Mouse (Mus musculus) stomach, embryonic 14.5 days (tissue): ENCODE results near the gene Odf2l. TPM values are rescaled to one million over a fixed set of nuclear protein-coding genes. Genes with fewer than 3 reads are reported as not detected.

Experiments
- ATAC-seq: fragments of 200-750 bp; cut with Nextera tagmentation; 2 replicates; pipeline ENCODE4 v1.8.0; 2017; ENCODE audit warnings: low read depth, moderate TSS enrichment; ENCODE audit not compliant: insufficient number of reproducible peaks, insufficient read depth, low FRiP score
- H3K27ac ChIP-seq: fragments of 300-500 bp; sonication (generic); 2 replicates; pipeline ENCODE4 v1.5.1; 2014; ENCODE audit warnings: mild to moderate bottlenecking, low read length, moderate library complexity, mixed read lengths
- H3K27me3 ChIP-seq: fragments of 300-500 bp; sonication (generic); 2 replicates; pipeline ENCODE4 v1.6.1; 2014; ENCODE audit warnings: low read length, control low read depth, mixed read lengths; ENCODE audit not compliant: control insufficient read depth, insufficient read depth
- H3K36me3 ChIP-seq: fragments of 300-500 bp; sonication (generic); 2 replicates; pipeline ENCODE4 v1.6.1; 2014; ENCODE audit warnings: mild to moderate bottlenecking, control low read depth, low read length, moderate library complexity, mixed read lengths; ENCODE audit not compliant: control insufficient read depth, insufficient read depth
- H3K4me1 ChIP-seq: fragments of 300-500 bp; sonication (generic); 2 replicates; pipeline ENCODE4 v1.6.1; 2014; ENCODE audit warnings: low read length, control low read depth, mixed read lengths; ENCODE audit not compliant: control insufficient read depth, insufficient read depth
- H3K4me2 ChIP-seq: fragments of 300-500 bp; sonication (generic); replicated peaks from 2 replicates; pipeline ENCODE4 v1.6.1; 2014; ENCODE audit warnings: low read depth, low read length, control low read depth
- H3K4me3 ChIP-seq: fragments of 300-500 bp; sonication (generic); 2 replicates; pipeline ENCODE4 v1.5.1; 2014; ENCODE audit warnings: low read depth, low read length, control low read depth
- H3K9ac ChIP-seq: fragments of 300-500 bp; sonication (generic); replicated peaks from 2 replicates; pipeline ENCODE4 v1.6.1; 2014; ENCODE audit warnings: low read depth, mild to moderate bottlenecking, control low read depth, low read length, moderate library complexity, mixed read lengths
- H3K9me3 ChIP-seq: fragments of 300-500 bp; sonication (generic); 2 replicates; pipeline ENCODE4 v1.6.1; 2016; ENCODE audit warnings: low read depth, low read length, control low read depth; ENCODE audit not compliant: control insufficient read depth
- WGBS: fragments of 180-500 bp; shearing (Covaris S2); extraction: QIAGEN DNeasy Blood & Tissue Kit; methylation state at CpG from one replicate; pipeline ENCODE4 v1.1.7; 2014; 5-methylcytosine and 5-hydroxymethylcytosine counted together
- polyA plus RNA-seq: library from polyadenylated mRNA; unstranded; fragments of >200 nt; fragmentation: Nextera tagmentation; extraction: Ambion mirVana; gene quantifications from 2 replicates; pipeline ENCODE4 v1.2.1, GENCODE M21; 2014

Odf2l gene
- polyA plus RNA-seq = 22.3 and 23.4 TPM in 2 replicates

DNA sequence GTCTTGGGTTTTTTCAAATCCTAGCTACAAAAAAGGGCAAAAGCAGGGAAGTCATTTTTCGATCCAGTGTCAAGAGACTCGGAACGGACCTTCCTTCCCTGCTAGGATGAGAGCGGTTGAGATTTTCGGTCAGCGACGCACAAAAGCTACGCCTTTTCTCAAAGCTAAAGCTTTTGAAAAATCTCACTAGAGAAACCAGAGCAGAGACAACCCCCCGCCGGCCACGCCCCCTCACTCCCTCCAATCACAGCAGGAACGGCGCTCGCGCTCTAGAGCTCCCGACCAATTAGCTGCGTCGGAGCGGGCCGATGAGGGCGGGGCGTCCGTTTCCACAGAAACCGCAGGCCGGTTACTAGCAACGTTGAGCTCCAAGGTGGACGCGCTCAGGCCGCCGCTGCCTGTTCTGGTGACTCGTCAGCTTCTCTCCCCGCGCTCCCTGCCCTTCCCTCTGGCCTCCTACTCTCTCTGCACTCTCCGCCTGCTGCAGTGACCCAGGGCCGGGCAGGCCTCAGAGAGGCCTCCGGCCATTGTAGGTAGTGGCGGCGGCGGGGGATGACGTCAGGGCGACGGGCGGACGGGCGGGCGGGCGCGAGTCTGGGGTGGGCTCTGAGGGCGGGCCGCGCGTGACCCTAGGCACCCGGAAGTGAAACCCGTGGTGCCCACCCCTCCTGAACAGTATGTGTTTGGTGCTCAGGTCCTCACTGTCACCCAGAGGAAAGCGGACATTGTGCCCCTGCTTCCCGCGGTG, at the start of gene Odf2l:
Odf2l (plus strand) TSS at position 335 of the 748 bp plus-strand sequence.
- H3K4me1 ChIP-seq = no peaks in the 10 kb centered on the region
- H3K36me3 ChIP-seq = no peaks in the 10 kb centered on the region
- peak within 1 kb of the TSS; percentile 98 for H3K27ac ChIP-seq
- ATAC-seq = peak; percentile 98
- H3K4me3 ChIP-seq = peak within 1 kb of the TSS; percentile 66
- under 1% methylated on average over 57 of the region's 57 CpGs for WGBS
- peak within 1 kb of the TSS; percentile 75 for H3K4me2 ChIP-seq
- peak within 1 kb of the TSS; percentile 77 for H3K9ac ChIP-seq
- H3K9me3 ChIP-seq = no peaks in the 10 kb centered on the region
- H3K27me3 ChIP-seq = no peaks in the 10 kb centered on the region

GRCm38 (mm10) chr3:145068964-145069363, 49.4 kb upstream of the Odf2l start:
- 79% methylated on average over 4 of the region's 4 CpGs for WGBS
- Histone ChIP-seq H3K9ac (no peak overlapping the region), H3K27ac (no peak overlapping the region), H3K36me3 (no peaks in the 10 kb centered on the region), H3K9me3 (no peaks in the 10 kb centered on the region), H3K4me2 (no peak overlapping the region), H3K4me1 (no peaks in the 10 kb centered on the region), H3K27me3 (no peaks in the 10 kb centered on the region), H3K4me3 (no peak overlapping the region)
- ATAC-seq = no peak

- Histone ChIP-seq H3K27ac (no peak overlapping the region), H3K36me3 (no peaks in the 10 kb centered on the region), H3K9ac (no peak overlapping the region), H3K4me2 (no peak overlapping the region), H3K4me1 (no peaks in the 10 kb centered on the region), H3K9me3 (no peaks in the 10 kb centered on the region), H3K4me3 (no peak overlapping the region), H3K27me3 (no peaks in the 10 kb centered on the region)
- 92% methylated on average over 3 of the region's 3 CpGs for WGBS
- ATAC-seq = no peak
Observed at GRCm38 (mm10) chr3:145072339-145072738, 46.0 kb upstream of the Odf2l start.

DNA sequence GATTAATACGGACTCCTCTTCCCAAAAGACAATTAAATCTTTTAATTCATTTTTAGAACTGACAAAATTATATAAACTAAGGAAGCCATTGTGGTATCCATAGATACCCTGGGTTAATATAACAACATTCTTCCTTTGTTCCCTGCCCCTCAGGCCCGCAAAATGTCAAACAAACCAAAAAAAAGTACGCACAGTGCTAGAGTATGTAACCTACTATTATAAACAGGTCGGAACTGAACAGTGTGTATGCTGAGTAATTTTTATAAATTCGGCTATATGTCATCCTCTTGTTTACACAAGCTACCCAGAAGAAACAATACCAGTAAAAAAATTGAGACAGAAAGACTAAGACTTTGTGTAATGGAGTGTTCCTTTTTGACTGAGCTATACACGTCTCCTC, 40.0 kb upstream of the Odf2l start:
- WGBS = 25% methylated on average over 6 of the region's 6 CpGs
- peak; percentile 33; the same call in 1 of the 2 replicates for ATAC-seq

GRCm38 (mm10) chr3:145080904-145081303, 37.5 kb upstream of the Odf2l start:
- ATAC-seq = no peak
- no peaks in the 10 kb centered on the region for H3K36me3 ChIP-seq
- no peak overlapping the region for H3K4me2 ChIP-seq
- no peak overlapping the region for H3K27ac ChIP-seq
- H3K4me3 ChIP-seq = no peak overlapping the region
- no peaks in the 10 kb centered on the region for H3K4me1 ChIP-seq
- H3K9ac ChIP-seq = no peak overlapping the region
- H3K27me3 ChIP-seq = no peaks in the 10 kb centered on the region
- H3K9me3 ChIP-seq = no peaks in the 10 kb centered on the region
- 73% methylated on average over 8 of the region's 8 CpGs for WGBS

More for the DNA sequence above, 40.0 kb upstream of the Odf2l start:
- no peaks in the 10 kb centered on the region for H3K4me1 ChIP-seq
- no peak overlapping the region for H3K9ac ChIP-seq
- no peaks in the 10 kb centered on the region for H3K9me3 ChIP-seq
- H3K4me3 ChIP-seq = no peak overlapping the region
- H3K27me3 ChIP-seq = no peaks in the 10 kb centered on the region
- no peaks in the 10 kb centered on the region for H3K36me3 ChIP-seq
- H3K4me2 ChIP-seq = no peak overlapping the region
- no peak overlapping the region for H3K27ac ChIP-seq

- ATAC-seq = no peak
- Histone ChIP-seq H3K27ac (no peak overlapping the region), H3K9me3 (no peaks in the 10 kb centered on the region), H3K9ac (no peak overlapping the region), H3K4me3 (no peak overlapping the region), H3K27me3 (no peaks in the 10 kb centered on the region), H3K4me1 (no peaks in the 10 kb centered on the region), H3K36me3 (no peaks in the 10 kb centered on the region), H3K4me2 (no peak overlapping the region)
- 66% methylated on average over 1 of the region's 1 CpGs for WGBS
Observed at GRCm38 (mm10) chr3:145083081-145083480, 35.3 kb upstream of the Odf2l start.

- Histone ChIP-seq H3K4me1 (no peaks in the 10 kb centered on the region), H3K9me3 (no peaks in the 10 kb centered on the region), H3K27ac (no peak overlapping the region), H3K9ac (no peak overlapping the region), H3K4me2 (no peak overlapping the region), H3K4me3 (no peak overlapping the region), H3K27me3 (no peaks in the 10 kb centered on the region), H3K36me3 (no peaks in the 10 kb centered on the region)
- 93% methylated on average over 14 of the region's 14 CpGs for WGBS
- ATAC-seq = no peak
Observed at GRCm38 (mm10) chr3:145086180-145086579, 32.2 kb upstream of the Odf2l start.

DNA sequence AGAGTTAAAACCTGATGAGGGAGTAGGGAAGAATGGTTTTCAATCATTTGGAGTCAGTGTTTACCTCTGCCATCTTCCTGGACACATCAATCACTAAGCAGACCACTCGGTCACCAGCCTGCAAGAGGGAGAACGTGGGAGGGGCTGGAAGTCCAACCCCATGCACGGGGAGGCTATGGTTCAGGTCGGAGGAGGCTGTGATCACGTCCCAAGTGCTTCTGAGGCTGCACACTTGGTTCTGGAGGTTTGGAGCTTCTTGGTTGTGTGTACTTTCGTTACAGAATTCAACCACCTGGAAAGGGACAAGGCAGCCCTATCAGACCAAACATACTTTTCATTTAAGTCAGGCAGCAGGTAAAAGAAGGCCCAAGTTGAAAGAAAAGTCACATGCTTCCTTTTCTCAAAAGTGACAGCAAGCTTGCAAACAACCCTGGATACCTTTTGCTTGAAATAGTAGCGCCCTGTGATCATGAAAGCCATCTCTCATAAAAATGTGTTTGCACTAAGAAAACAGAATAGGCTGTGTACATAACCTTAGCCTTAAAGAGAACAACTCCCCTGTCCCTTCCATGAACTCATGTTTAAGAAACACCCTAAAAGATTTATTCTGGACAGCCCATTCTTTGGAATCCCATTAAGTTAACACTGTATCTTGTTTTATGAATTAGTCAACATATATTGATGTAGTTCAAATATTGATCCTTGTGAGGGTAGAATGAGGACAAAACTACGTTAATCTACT, 30.4 kb upstream of the Odf2l start:
- Histone ChIP-seq H3K9me3 (no peaks in the 10 kb centered on the region), H3K9ac (no peak overlapping the region), H3K4me2 (no peak overlapping the region), H3K4me1 (no peaks in the 10 kb centered on the region), H3K36me3 (no peaks in the 10 kb centered on the region), H3K27ac (peak overlapping the region; percentile 55; the same call in 1 of the 2 replicates), H3K27me3 (no peaks in the 10 kb centered on the region), H3K4me3 (no peak overlapping the region)
- ATAC-seq = peak; percentile 90
- 27% methylated on average over 8 of the region's 8 CpGs for WGBS
